Mouse (Mus musculus): Measurements from ENCODE around the gene Ccser2.
A peak's percentile ranks its signal among the peaks of the same experiment; 100 is the strongest.

The Ccser2 gene

DNA sequence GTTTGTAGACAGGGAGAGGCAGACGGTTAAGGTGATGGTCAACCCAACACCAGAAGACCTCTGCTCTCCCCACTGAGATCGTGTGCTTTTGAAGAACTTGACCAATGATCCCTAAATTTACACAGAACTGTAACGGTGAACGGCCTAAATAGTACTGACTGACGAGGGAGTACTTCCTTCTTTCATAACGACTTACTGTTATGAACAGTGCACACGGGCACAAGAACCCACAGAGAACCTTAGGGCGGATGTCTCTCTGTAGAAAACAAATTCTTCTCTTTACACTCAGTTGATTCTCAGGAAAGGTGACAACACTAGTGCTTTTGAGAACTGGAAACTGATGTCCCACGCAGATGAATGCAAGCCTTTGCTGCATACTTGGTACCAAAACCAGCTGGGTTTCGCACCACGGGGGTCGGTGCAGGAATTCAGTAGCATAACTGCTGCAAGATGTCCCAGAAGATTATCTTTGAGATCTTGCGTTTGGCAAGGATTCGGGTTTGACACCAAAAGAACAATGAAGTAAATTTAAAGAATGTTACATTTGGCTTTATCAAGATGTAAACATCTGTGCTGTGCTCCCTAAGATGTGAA is 99.7 kb downstream of the Ccser2 start:
- ATAC-seq (ENCODE audit: low TSS enrichment), result no peak

DNA sequence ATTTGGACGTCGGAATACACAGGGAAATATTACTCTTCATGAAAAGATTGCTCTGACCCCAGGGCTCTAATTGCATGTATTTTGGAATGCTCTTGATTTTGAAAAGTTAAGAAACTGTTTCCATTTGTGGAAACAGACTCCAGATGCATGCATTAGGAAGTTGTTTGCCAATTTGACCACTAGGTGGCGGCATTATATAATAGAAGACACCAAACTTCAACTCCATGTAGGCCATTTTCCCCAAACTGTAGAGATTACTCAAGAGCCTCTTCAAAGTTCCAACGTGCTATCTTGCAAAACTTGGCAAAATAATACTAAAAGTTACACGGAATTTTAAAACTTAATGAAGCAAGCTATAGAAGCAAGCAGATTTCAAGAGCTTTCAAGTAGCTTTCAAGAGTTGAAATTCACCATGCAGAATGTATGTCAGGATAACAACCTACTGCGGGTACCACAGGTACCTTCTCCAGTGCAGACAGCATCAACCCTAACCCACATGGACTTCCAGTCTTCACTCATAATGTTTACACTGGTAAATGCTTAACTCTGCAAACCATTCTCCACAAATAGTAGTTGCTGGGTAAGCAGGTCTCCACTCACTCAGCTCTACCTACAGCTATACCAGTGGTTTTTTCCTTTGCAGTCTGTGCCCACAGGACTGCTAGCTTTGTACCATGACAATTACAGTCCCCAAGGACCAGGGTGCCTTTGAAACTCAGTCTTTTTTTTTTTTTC is 101.4 kb downstream of the Ccser2 start:
- peak; percentile 69 for ATAC-seq (ENCODE audit: low TSS enrichment)

DNA sequence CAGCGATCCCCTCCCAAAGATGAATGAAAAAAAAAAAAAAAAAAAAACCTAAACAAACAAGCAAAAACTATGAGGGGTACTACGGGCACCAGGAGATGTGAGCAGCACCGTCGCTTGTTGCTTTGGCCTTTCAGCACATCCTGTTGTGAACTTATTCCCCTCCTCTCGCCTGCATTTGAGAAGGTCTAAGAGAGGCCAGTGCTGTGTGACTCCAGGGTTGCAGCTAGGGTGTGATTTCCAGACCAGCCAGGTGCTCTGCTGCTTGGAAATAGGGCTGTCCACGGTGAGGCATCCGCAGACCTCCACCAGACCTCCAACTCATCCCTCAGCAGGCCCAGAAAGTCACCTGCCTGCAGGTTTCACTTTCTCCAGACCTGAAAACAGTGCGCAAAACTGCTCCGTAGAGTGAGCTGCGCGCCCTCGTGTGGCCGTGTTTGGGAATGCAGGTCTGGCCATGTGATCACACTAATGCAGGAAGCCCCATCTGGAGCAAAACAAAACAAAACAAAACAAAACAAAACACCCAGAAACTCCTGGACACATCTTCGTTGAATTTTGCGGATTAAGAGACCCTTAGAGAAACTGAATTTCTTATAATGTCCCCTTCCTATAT is 104.6 kb downstream of the Ccser2 start:
- peak; percentile 69 for ATAC-seq (ENCODE audit: low TSS enrichment)

DNA sequence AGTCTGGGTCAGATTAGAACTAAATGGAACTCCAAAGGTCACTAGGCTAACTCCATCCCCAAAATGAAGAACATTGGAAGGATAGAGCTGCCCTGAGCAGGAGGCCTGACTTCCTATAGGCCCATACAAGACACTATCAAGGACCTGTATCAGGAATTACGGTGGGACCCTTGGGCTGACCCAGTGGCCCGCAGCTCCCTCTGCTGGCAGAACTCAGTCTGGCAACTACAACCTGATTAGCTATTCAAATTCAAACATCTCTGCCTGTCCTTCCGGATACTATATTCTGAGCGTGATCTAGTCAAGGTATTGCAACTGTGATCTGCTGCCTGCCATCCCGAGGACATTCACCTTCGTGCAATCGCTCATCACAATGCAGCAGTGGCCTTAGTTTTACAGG is 106.2 kb downstream of the Ccser2 start:
- ATAC-seq (ENCODE audit: low TSS enrichment), result peak; percentile 68

DNA sequence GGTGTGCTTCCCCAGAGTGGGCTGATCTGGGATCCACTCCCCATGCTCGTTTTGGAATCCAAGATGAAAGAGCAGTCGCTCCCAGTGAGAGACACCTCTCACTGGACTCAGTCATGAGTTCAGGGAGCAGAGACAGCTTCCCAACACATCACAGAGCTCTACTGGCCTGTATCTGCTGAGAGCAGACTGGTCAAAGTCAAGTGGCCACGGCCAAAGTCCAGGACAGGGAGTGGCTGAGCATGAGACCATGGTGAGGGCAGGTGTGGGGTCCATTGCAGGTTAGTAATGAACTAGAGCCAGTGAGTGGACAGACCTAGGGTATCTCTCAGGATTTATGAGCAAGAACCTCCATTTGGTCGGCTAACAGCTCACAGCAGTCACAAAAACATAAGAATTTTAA is 109.6 kb downstream of the Ccser2 start:
- no peak for ATAC-seq (ENCODE audit: low TSS enrichment)

DNA sequence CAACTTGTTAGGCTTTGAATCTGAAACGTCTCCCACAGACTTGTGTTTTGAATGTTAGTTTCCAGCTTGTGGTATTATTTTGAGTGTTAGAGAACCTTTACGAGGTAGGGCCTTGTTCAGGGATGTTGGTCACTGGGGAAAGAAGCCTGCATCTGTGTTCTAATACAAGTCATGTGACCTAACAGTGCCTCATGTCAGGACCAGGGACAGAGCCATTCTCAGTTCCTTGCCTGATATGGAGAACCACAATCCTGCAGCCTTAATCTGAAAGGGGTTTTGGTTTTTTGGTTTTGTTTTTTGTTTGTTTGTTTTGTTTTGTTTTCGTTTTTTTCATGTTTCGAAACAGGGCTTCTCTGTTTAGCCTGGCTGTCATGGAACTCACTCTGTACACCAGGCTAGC is 115.6 kb downstream of the Ccser2 start:
- no peak for ATAC-seq (ENCODE audit: low TSS enrichment)

DNA sequence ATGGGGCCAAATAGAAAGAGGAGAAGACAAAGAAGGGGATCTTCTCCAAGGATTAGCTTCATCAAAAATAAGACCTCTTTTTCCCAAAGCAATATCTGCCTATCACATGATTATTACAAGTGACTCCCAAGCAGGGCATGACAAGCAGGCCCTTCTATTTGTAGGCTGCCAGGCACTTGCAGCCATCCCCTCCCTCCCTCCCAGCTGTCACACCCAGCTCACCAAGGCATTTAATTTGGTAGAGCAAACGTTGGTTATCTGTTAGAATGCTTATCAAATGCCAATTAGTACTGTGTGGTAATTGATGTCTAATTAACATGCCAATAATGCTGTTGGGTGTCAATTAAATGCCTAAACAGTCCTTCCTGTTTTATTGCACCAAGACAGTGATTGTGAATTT is 119.7 kb downstream of the Ccser2 start:
- ATAC-seq (ENCODE audit: low TSS enrichment), result no peak

Measured in frontal cortex, adult (tissue).